Mouse (Mus musculus): ENCODE measurements around the gene Slx4. TPM values are rescaled to one million over a fixed set of nuclear protein-coding genes. Genes with fewer than 3 reads are reported as not detected.
"Not testable (repeated sequence)": the region's sequence is repeated elsewhere in the genome, so short reads cannot be mapped to it uniquely, and the experiment has no call there.

Gene Slx4
- total and polyA plus RNA-seq, 3 experiments, result 24.3 to 35.2 TPM; not detected in 1

GRCm38 (mm10) chr16:4022719-4023118, 19.1 kb upstream of the Slx4 start:
- TF ChIP-seq RAD21 (IDR thresholded peaks at IDR 0.05; ENCODE audit: low read depth, low read length) (no peak), POLR2AphosphoS5 (IDR thresholded peaks at IDR 0.05; ENCODE audit: borderline replicate concordance, low read depth, low read length) (no peak)
- no peak overlapping the region for H3K27ac ChIP-seq (ENCODE audit: control insufficient read depth, low read depth, low read length)
- H3K79me2 ChIP-seq (ENCODE audit: control insufficient read depth, insufficient read depth, low read length, poor library complexity), result no peaks in the 10 kb centered on the region
- DNase-seq (ENCODE audit: low read depth, low spot score), result no peak
- peaks cover 0 to 8% of the 10 kb centered on the region in 2 experiments; a peak in 3 of 4 replicates for H3K4me1 ChIP-seq (ENCODE audit: control insufficient read depth in 1 of 2, insufficient read depth in 2 of 2, low read length in 2 of 2)
- H3K9ac ChIP-seq (ENCODE audit: control insufficient read depth, low read depth, low read length, poor library complexity, severe bottlenecking), result no peak overlapping the region
- no peaks in the 10 kb centered on the region for H3K9me3 ChIP-seq (replicated peaks; ENCODE audit: insufficient read depth, low read length)
- peaks cover 0 to 6% of the 10 kb centered on the region in 2 experiments; a peak in 1 of 4 replicates for H3K36me3 ChIP-seq (ENCODE audit: control insufficient read depth in 1 of 2, insufficient read depth in 2 of 2, low read length in 2 of 2)
- H3K4me3 ChIP-seq (ENCODE audit: control insufficient read depth in 1 of 2, insufficient read depth in 1 of 2, low read depth in 2 of 2, low read length in 2 of 2), result no peak overlapping the region
- no peaks in the 10 kb centered on the region; a peak in 1 of 4 replicates for H3K27me3 ChIP-seq (ENCODE audit: control insufficient read depth in 1 of 2, insufficient read depth in 2 of 2, low read length in 2 of 2)

GRCm38 (mm10) chr16:4021241-4021640, 17.7 kb upstream of the Slx4 start:
- Histone ChIP-seq H3K36me3 (ENCODE audit: control insufficient read depth in 1 of 2, insufficient read depth in 2 of 2, low read length in 2 of 2) (no peaks in the 10 kb centered on the region), H3K4me3 (ENCODE audit: control insufficient read depth in 1 of 2, insufficient read depth in 1 of 2, low read depth in 2 of 2, low read length in 2 of 2) (no peak overlapping the region), H3K27ac (ENCODE audit: control insufficient read depth, low read depth, low read length) (no peak overlapping the region), H3K9ac (ENCODE audit: control insufficient read depth, low read depth, low read length, poor library complexity, severe bottlenecking) (no peak overlapping the region), H3K27me3 (ENCODE audit: control insufficient read depth in 1 of 2, insufficient read depth in 2 of 2, low read length in 2 of 2) (no peaks in the 10 kb centered on the region; a peak in 1 of 4 replicates), H3K79me2 (ENCODE audit: control insufficient read depth, insufficient read depth, low read length, poor library complexity) (no peaks in the 10 kb centered on the region), H3K9me3 (replicated peaks; ENCODE audit: insufficient read depth, low read length) (no peaks in the 10 kb centered on the region), H3K4me1 (ENCODE audit: control insufficient read depth in 1 of 2, insufficient read depth in 2 of 2, low read length in 2 of 2) (no peaks in the 10 kb centered on the region)
- DNase-seq (ENCODE audit: low read depth, low spot score), result no peak
- TF ChIP-seq MXI1 (IDR thresholded peaks at IDR 0.05; ENCODE audit: low read depth, low read length), result no peak

- H3K27ac ChIP-seq (ENCODE audit: control insufficient read depth, low read depth, low read length); H3K4me3 ChIP-seq (ENCODE audit: control insufficient read depth in 1 of 2, insufficient read depth in 1 of 2, low read depth in 2 of 2, low read length in 2 of 2); H3K79me2 ChIP-seq (ENCODE audit: control insufficient read depth, insufficient read depth, low read length, poor library complexity); H3K27me3 ChIP-seq (ENCODE audit: control insufficient read depth in 1 of 2, insufficient read depth in 2 of 2, low read length in 2 of 2); H3K4me1 ChIP-seq (ENCODE audit: control insufficient read depth in 1 of 2, insufficient read depth in 2 of 2, low read length in 2 of 2); H3K9ac ChIP-seq (ENCODE audit: control insufficient read depth, low read depth, low read length, poor library complexity, severe bottlenecking); DNase-seq (ENCODE audit: low read depth, low spot score); H3K36me3 ChIP-seq (ENCODE audit: control insufficient read depth in 1 of 2, insufficient read depth in 2 of 2, low read length in 2 of 2); H3K9me3 ChIP-seq (replicated peaks; ENCODE audit: insufficient read depth, low read length): not testable (repeated sequence)
These were observed 13.9 kb upstream of the Slx4 start for GRCm38 (mm10) chr16:4017466-4017865.

GRCm38 (mm10) chr16:4016786-4017185, 13.2 kb upstream of the Slx4 start:
- DNase-seq (ENCODE audit: low read depth, low spot score); H3K79me2 ChIP-seq (ENCODE audit: control insufficient read depth, insufficient read depth, low read length, poor library complexity); H3K9ac ChIP-seq (ENCODE audit: control insufficient read depth, low read depth, low read length, poor library complexity, severe bottlenecking); H3K9me3 ChIP-seq (replicated peaks; ENCODE audit: insufficient read depth, low read length); H3K4me3 ChIP-seq (ENCODE audit: control insufficient read depth in 1 of 2, insufficient read depth in 1 of 2, low read depth in 2 of 2, low read length in 2 of 2); H3K27me3 ChIP-seq (ENCODE audit: control insufficient read depth in 1 of 2, insufficient read depth in 2 of 2, low read length in 2 of 2); H3K27ac ChIP-seq (ENCODE audit: control insufficient read depth, low read depth, low read length); H3K36me3 ChIP-seq (ENCODE audit: control insufficient read depth in 1 of 2, insufficient read depth in 2 of 2, low read length in 2 of 2): not testable (repeated sequence)
- peaks cover 8 to 12% of the 10 kb centered on the region in 2 experiments for H3K4me1 ChIP-seq (ENCODE audit: control insufficient read depth in 1 of 2, insufficient read depth in 2 of 2, low read length in 2 of 2)

Measured in MEL (cell line).